Mouse (Mus musculus): ENCODE measurements around the gene Palm2. TPM values are rescaled to one million over a fixed set of nuclear protein-coding genes. Genes with fewer than 3 reads are reported as not detected.
A peak's percentile ranks its signal among the peaks of the same experiment; 100 is the strongest.

Palm2 gene
- polyA plus RNA-seq, 1 experiment, result not detected

DNA sequence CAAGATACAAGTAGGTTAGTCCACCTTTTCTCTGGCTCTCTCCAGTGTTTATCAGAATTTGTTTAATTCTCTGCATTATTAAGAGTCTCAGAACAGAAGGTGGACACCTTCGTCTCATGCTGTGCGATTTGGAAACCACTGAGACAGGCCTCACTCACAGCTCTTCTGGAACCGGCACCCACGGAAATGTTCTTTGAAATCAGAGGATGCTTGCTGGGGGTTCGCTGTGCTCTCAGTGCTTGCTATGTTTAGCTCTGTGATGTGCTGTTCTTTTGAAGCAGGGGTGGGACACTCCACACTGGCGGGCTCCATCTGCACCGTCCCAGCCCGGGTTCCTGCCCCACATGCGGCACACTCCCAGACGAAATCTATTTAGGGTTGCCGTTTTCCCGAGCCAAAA is 222.3 kb downstream of the Palm2 start:
- Histone ChIP-seq H3K27ac (ENCODE audit: control insufficient read depth, insufficient read depth, low read depth, low read length, poor library complexity) (no peak overlapping the region), H3K4me1 (ENCODE audit: control insufficient read depth, insufficient read depth, low read length) (no peaks in the 10 kb centered on the region), H3K4me3 (replicated peaks; ENCODE audit: control insufficient read depth, low read depth, low read length) (no peak overlapping the region)
- TF ChIP-seq CTCF (IDR thresholded peaks at IDR 0.05; ENCODE audit: control insufficient read depth, insufficient read depth, low read length), result no peak
- no peak for TF ChIP-seq POLR2A (IDR thresholded peaks at IDR 0.05; ENCODE audit: borderline replicate concordance, control insufficient read depth, low read depth, low read length)
- 88% methylated on average over 12 of the region's 12 CpGs for WGBS

DNA sequence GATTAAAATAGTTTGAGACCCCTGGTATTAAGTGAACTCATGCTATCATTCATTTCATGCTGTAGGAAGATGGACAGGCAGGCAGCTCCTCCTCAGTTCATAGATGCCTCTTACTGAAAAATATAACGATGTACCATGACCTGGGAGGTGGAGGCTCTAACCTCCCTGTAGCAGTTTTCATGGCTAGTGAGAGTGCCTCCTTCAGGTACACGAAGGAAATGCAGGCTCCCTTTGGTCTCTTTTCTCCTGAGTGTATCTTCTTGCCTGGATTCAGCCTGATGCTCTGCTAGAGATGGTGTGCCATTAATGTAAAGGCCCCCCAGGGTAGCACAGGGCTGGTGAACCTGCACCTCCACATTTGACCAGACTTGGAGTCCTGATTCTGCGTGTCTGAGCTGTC is 222.8 kb downstream of the Palm2 start:
- no peak overlapping the region for H3K27ac ChIP-seq (ENCODE audit: control insufficient read depth, insufficient read depth, low read depth, low read length, poor library complexity)
- TF ChIP-seq CTCF (IDR thresholded peaks at IDR 0.05; ENCODE audit: control insufficient read depth, insufficient read depth, low read length), result no peak
- no peak for TF ChIP-seq POLR2A (IDR thresholded peaks at IDR 0.05; ENCODE audit: borderline replicate concordance, control insufficient read depth, low read depth, low read length)
- no peaks in the 10 kb centered on the region for H3K4me1 ChIP-seq (ENCODE audit: control insufficient read depth, insufficient read depth, low read length)
- H3K4me3 ChIP-seq (replicated peaks; ENCODE audit: control insufficient read depth, low read depth, low read length), result no peak overlapping the region
- WGBS, result 78% methylated on average over 3 of the region's 3 CpGs

DNA sequence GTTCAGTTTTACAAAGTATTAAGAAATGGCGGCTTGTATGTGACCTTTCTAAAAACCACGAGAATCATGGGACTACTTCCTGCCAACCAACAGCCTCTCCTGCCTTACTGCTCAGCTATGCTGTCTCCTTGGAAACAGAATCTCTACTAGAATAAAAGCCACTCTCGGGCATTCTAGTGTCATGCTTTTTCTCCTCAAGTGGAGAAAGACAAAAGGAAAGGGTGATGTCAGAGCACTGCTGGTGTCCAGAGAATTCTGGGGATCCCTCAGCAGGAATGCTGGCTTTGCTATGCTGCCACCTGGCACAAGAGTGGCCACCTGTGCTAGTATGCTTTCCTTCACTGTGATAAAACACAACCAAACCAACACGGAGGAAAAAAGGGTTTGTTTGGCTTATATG is 226.4 kb downstream of the Palm2 start:
- no peaks in the 10 kb centered on the region for H3K4me1 ChIP-seq (ENCODE audit: control insufficient read depth, insufficient read depth, low read length)
- H3K4me3 ChIP-seq (replicated peaks; ENCODE audit: control insufficient read depth, low read depth, low read length), result no peak overlapping the region
- TF ChIP-seq CTCF (IDR thresholded peaks at IDR 0.05; ENCODE audit: control insufficient read depth, insufficient read depth, low read length) (no peak), POLR2A (IDR thresholded peaks at IDR 0.05; ENCODE audit: borderline replicate concordance, control insufficient read depth, low read depth, low read length) (no peak)
- H3K27ac ChIP-seq (ENCODE audit: control insufficient read depth, insufficient read depth, low read depth, low read length, poor library complexity), result no peak overlapping the region
- WGBS, result 41% methylated on average over 4 of the region's 4 CpGs

DNA sequence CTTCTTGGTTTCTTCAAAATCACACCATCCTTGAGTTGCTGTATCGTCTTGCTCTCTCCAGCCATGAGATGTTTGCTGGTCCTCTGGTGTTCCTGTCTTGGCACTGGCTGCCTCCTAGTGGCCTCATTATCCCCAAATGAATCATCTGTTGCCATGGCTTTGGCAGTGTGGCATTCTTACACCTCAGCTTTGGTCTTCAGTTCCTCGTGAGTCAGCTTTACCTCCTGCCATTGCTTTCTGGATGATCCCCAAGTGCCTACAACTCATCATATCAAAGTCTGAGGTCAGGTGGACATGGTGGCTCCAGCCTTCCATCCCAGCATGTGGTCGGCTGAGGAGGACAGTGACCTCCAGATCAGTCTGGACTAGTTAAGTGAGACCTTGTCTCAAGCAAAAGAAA is 232.1 kb downstream of the Palm2 start:
- H3K27ac ChIP-seq (ENCODE audit: control insufficient read depth, insufficient read depth, low read depth, low read length, poor library complexity), result no peak overlapping the region
- 60% methylated on average over 3 of the region's 3 CpGs for WGBS
- no peak overlapping the region for H3K4me3 ChIP-seq (replicated peaks; ENCODE audit: control insufficient read depth, low read depth, low read length)

DNA sequence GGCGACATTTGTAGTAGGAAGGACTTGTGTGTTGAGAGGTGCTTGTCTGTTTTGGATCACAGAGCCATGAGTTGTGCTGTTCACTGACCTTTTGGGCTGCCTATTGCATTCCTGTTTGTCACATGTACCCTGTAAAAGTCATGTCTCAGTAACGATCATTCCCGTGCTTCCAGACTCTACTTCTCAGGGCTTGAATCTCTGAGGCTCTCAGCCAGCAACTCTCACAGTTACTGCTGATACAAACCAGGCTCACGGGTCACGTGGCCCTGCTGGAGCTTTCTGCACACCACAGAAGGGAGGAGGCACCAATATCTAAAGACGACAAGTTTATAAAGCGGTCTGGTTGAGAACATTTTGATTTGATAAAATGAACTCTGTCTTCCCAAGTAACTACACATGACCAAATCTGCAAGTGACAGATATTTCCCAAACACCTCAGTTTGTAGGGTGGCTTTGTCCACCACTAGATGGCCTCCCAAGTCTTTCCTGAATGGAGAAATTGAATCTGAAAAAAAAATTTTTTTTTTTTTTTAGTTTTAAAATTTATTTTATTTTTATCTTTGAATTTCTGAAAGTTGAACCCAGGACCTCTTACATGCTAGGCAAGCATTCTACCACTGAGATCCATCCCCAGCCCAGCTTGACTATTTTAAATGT is 236.9 kb downstream of the Palm2 start:
- H3K4me1 ChIP-seq (ENCODE audit: control insufficient read depth, insufficient read depth, low read length), result peaks cover 3% of the 10 kb centered on the region; the same call in 1 of the 2 replicates
- no peak overlapping the region for H3K27ac ChIP-seq (ENCODE audit: control insufficient read depth, insufficient read depth, low read depth, low read length, poor library complexity)
- TF ChIP-seq CTCF (IDR thresholded peaks at IDR 0.05; ENCODE audit: control insufficient read depth, insufficient read depth, low read length) (no peak), POLR2A (IDR thresholded peaks at IDR 0.05; ENCODE audit: borderline replicate concordance, control insufficient read depth, low read depth, low read length) (no peak)
- WGBS, result 58% methylated on average over 7 of the region's 7 CpGs
- no peak overlapping the region for H3K4me3 ChIP-seq (replicated peaks; ENCODE audit: control insufficient read depth, low read depth, low read length)

More for the DNA sequence above, 232.1 kb downstream of the Palm2 start:
- TF ChIP-seq POLR2A (IDR thresholded peaks at IDR 0.05; ENCODE audit: borderline replicate concordance, control insufficient read depth, low read depth, low read length), result no peak
- no peak for TF ChIP-seq CTCF (IDR thresholded peaks at IDR 0.05; ENCODE audit: control insufficient read depth, insufficient read depth, low read length)
- H3K4me1 ChIP-seq (ENCODE audit: control insufficient read depth, insufficient read depth, low read length), result no peaks in the 10 kb centered on the region

DNA sequence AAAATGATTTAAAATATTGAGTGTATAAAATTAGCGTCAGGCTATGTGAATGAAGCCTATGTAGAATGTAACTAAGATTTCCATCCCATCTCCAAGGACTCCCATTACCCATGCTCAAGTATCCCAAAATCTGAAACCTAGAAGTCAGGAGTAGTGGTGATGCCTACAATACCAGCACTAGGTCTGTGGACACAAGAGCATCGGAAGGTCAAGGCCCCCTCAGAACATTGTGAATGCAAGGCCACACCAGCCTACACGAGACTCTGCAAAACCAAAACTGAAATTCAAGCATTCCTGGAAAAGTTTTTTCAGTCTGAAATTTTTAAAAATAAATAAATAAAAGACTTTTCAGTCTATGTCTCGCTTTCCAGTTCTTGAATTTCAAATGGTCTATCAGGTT is 238.5 kb downstream of the Palm2 start:
- H3K27ac ChIP-seq (ENCODE audit: control insufficient read depth, insufficient read depth, low read depth, low read length, poor library complexity), result no peak overlapping the region
- no peak overlapping the region for H3K4me3 ChIP-seq (replicated peaks; ENCODE audit: control insufficient read depth, low read depth, low read length)
- WGBS, result 59% methylated on average over 4 of the region's 4 CpGs
- TF ChIP-seq POLR2A (IDR thresholded peaks at IDR 0.05; ENCODE audit: borderline replicate concordance, control insufficient read depth, low read depth, low read length), result no peak
- peaks cover 4% of the 10 kb centered on the region; the same call in 1 of the 2 replicates for H3K4me1 ChIP-seq (ENCODE audit: control insufficient read depth, insufficient read depth, low read length)

DNA sequence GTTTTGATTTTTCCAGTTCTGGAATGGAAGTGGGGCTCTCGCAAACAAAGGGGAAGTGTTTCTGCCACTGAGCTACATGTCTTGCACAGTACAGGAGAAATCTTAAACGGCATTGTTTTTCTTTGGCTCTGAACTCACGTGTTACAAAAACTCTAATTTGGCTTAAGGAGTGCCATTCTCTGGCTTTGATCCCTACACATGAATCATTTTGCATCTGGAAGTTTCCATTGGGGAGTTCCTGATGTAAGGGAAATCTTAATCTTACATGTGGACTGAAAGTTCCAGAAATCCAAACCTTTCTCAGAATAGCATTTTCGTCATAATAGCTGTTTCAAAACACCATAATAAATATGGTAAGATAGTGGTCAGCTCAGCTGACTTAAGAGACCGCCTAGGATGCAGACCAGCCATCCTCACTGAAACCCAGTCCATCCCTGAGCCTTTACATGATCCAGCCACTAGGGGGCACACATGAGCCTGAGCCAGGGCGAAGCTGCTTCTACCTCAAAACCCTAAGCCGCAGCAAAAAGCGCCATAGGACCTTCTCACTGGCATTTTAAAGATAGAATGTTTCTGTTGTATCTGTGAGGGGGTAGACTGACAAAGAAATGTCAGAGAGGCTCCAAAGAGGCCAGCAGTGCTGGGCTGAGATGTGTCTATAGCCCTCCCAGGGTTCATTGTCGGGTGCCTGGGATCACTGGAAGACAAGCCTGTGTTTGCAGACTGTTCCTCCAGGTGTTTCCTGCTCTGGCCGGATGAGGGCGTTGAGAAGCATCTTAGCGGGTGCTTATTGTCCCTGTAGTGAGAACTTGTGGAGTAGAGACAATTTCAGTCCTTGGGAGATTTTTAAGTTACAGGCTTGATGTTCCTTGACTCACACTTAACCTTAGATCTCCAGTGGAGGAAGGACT is 239.2 kb downstream of the Palm2 start:
- TF ChIP-seq POLR2A (IDR thresholded peaks at IDR 0.05; ENCODE audit: borderline replicate concordance, control insufficient read depth, low read depth, low read length) (no peak), CTCF (IDR thresholded peaks at IDR 0.05; ENCODE audit: control insufficient read depth, insufficient read depth, low read length) (peak; percentile 94)
- WGBS, result 2% methylated on average over 12 of the region's 12 CpGs
- Histone ChIP-seq H3K4me3 (replicated peaks; ENCODE audit: control insufficient read depth, low read depth, low read length) (no peak overlapping the region), H3K27ac (ENCODE audit: control insufficient read depth, insufficient read depth, low read depth, low read length, poor library complexity) (no peak overlapping the region), H3K4me1 (ENCODE audit: control insufficient read depth, insufficient read depth, low read length) (peaks cover 5% of the 10 kb centered on the region; the same call in 1 of the 2 replicates)

DNA sequence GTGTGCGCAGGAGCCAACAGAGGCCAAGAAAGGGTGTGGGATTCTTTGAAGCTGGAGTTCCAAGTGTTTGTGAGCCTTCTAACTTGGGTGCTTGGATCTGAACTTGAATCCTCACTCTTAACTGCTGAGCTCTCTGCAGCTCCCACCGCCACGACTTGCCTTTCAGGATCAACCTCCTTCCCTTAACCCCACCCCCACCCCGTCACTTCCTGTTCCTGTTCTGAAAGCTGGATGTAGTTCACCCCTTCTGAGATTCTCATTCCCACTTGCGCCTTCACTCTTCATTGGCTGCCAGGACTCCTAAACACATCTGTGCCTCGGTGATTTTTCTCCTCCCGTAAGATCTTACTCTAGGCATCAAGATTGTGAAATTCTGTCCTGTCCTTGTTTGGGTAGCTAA is 240.3 kb downstream of the Palm2 start:
- WGBS, result 50% methylated on average over 7 of the region's 7 CpGs

More for the DNA sequence above, 240.3 kb downstream of the Palm2 start:
- Histone ChIP-seq H3K4me3 (replicated peaks; ENCODE audit: control insufficient read depth, low read depth, low read length) (no peak overlapping the region), H3K4me1 (ENCODE audit: control insufficient read depth, insufficient read depth, low read length) (peaks cover 5% of the 10 kb centered on the region; the same call in 1 of the 2 replicates), H3K27ac (ENCODE audit: control insufficient read depth, insufficient read depth, low read depth, low read length, poor library complexity) (no peak overlapping the region)
- no peak for TF ChIP-seq POLR2A (IDR thresholded peaks at IDR 0.05; ENCODE audit: borderline replicate concordance, control insufficient read depth, low read depth, low read length)
- no peak for TF ChIP-seq CTCF (IDR thresholded peaks at IDR 0.05; ENCODE audit: control insufficient read depth, insufficient read depth, low read length)
